Mouse (Mus musculus): ENCODE results near the gene Lbh. TPM values are rescaled to one million over a fixed set of nuclear protein-coding genes. Genes with fewer than 3 reads are reported as not detected.

Gene Lbh
- polyA plus RNA-seq, 1 experiment from 2014 or later, result 10.5 TPM

- H3K9me3 ChIP-seq (ENCODE audit: control insufficient read depth, low read length), result peaks cover 3% of the 10 kb centered on the region; the same call in 1 of the 2 replicates
- H3K4me3 ChIP-seq (ENCODE audit: low read length), result no peak overlapping the region
- H3K27ac ChIP-seq (ENCODE audit: low read depth, low read length), result no peak overlapping the region
- H3K36me3 ChIP-seq (ENCODE audit: control insufficient read depth, insufficient read depth, low read length), result peaks cover 45% of the 10 kb centered on the region
- ATAC-seq (ENCODE audit: low FRiP score, low TSS enrichment), result no peak
- H3K27me3 ChIP-seq (ENCODE audit: control insufficient read depth, insufficient read depth, low read length), result no peaks in the 10 kb centered on the region
- H3K9ac ChIP-seq (ENCODE audit: low read depth, low read length), result no peak overlapping the region
- H3K4me1 ChIP-seq (ENCODE audit: control insufficient read depth, insufficient read depth, low read length), result peaks cover 19% of the 10 kb centered on the region
- 72% methylated on average over 11 of the region's 11 CpGs for WGBS
- no peak overlapping the region for H3K4me2 ChIP-seq (replicated peaks; ENCODE audit: low read depth, low read length)
These were observed 20.1 kb downstream of the Lbh start for GRCm38 (mm10) chr17:72938026-72938795.

- no peak overlapping the region for H3K9ac ChIP-seq (ENCODE audit: low read depth, low read length)
- ATAC-seq (ENCODE audit: low FRiP score, low TSS enrichment), result no peak
- H3K27me3 ChIP-seq (ENCODE audit: control insufficient read depth, insufficient read depth, low read length), result no peaks in the 10 kb centered on the region
- peaks cover 39% of the 10 kb centered on the region for H3K36me3 ChIP-seq (ENCODE audit: control insufficient read depth, insufficient read depth, low read length)
- H3K4me3 ChIP-seq (ENCODE audit: low read length), result no peak overlapping the region
- H3K9me3 ChIP-seq (ENCODE audit: control insufficient read depth, low read length), result peaks cover 3% of the 10 kb centered on the region; the same call in 1 of the 2 replicates
- no peak overlapping the region for H3K4me2 ChIP-seq (replicated peaks; ENCODE audit: low read depth, low read length)
- no peak overlapping the region for H3K27ac ChIP-seq (ENCODE audit: low read depth, low read length)
- H3K4me1 ChIP-seq (ENCODE audit: control insufficient read depth, insufficient read depth, low read length), result peaks cover 14% of the 10 kb centered on the region
- WGBS, result 89% methylated on average over 15 of the region's 15 CpGs
These were observed 20.9 kb downstream of the Lbh start for GRCm38 (mm10) chr17:72938871-72939568.

GRCm38 (mm10) chr17:72939569-72939899 is 21.4 kb downstream of the Lbh start:
- no peak for ATAC-seq (ENCODE audit: low FRiP score, low TSS enrichment)
- Histone ChIP-seq H3K9me3 (ENCODE audit: control insufficient read depth, low read length) (peaks cover 3% of the 10 kb centered on the region; the same call in 1 of the 2 replicates), H3K27ac (ENCODE audit: low read depth, low read length) (no peak overlapping the region), H3K4me3 (ENCODE audit: low read length) (no peak overlapping the region), H3K36me3 (ENCODE audit: control insufficient read depth, insufficient read depth, low read length) (peaks cover 38% of the 10 kb centered on the region), H3K4me2 (replicated peaks; ENCODE audit: low read depth, low read length) (no peak overlapping the region), H3K4me1 (ENCODE audit: control insufficient read depth, insufficient read depth, low read length) (peaks cover 10% of the 10 kb centered on the region), H3K27me3 (ENCODE audit: control insufficient read depth, insufficient read depth, low read length) (no peaks in the 10 kb centered on the region), H3K9ac (ENCODE audit: low read depth, low read length) (no peak overlapping the region)
- WGBS, result 79% methylated on average over 6 of the region's 6 CpGs

- ATAC-seq (ENCODE audit: low FRiP score, low TSS enrichment), result no peak
- Histone ChIP-seq H3K36me3 (ENCODE audit: control insufficient read depth, insufficient read depth, low read length) (peaks cover 24% of the 10 kb centered on the region), H3K27me3 (ENCODE audit: control insufficient read depth, insufficient read depth, low read length) (no peaks in the 10 kb centered on the region), H3K4me1 (ENCODE audit: control insufficient read depth, insufficient read depth, low read length) (peaks cover 5% of the 10 kb centered on the region; the same call in 1 of the 2 replicates), H3K27ac (ENCODE audit: low read depth, low read length) (no peak overlapping the region), H3K9me3 (ENCODE audit: control insufficient read depth, low read length) (peaks cover 3% of the 10 kb centered on the region; the same call in 1 of the 2 replicates), H3K4me2 (replicated peaks; ENCODE audit: low read depth, low read length) (no peak overlapping the region), H3K4me3 (ENCODE audit: low read length) (no peak overlapping the region), H3K9ac (ENCODE audit: low read depth, low read length) (no peak overlapping the region)
- 81% methylated on average over 5 of the region's 5 CpGs for WGBS
These were observed 26.3 kb downstream of the Lbh start for GRCm38 (mm10) chr17:72944368-72944767.

GRCm38 (mm10) chr17:72947111-72947859 is 29.2 kb downstream of the Lbh start:
- Histone ChIP-seq H3K36me3 (ENCODE audit: control insufficient read depth, insufficient read depth, low read length) (peaks cover 3% of the 10 kb centered on the region; the same call in 1 of the 2 replicates), H3K9me3 (ENCODE audit: control insufficient read depth, low read length) (peaks cover 3% of the 10 kb centered on the region; the same call in 1 of the 2 replicates), H3K4me2 (replicated peaks; ENCODE audit: low read depth, low read length) (no peak overlapping the region), H3K4me3 (ENCODE audit: low read length) (no peak overlapping the region), H3K27ac (ENCODE audit: low read depth, low read length) (no peak overlapping the region), H3K9ac (ENCODE audit: low read depth, low read length) (no peak overlapping the region), H3K4me1 (ENCODE audit: control insufficient read depth, insufficient read depth, low read length) (peaks cover 5% of the 10 kb centered on the region; the same call in 1 of the 2 replicates), H3K27me3 (ENCODE audit: control insufficient read depth, insufficient read depth, low read length) (no peaks in the 10 kb centered on the region)
- WGBS, result 63% methylated on average over 6 of the region's 6 CpGs
- no peak for ATAC-seq (ENCODE audit: low FRiP score, low TSS enrichment)

GRCm38 (mm10) chr17:72948119-72948518 is 30.0 kb downstream of the Lbh start:
- Histone ChIP-seq H3K36me3 (ENCODE audit: control insufficient read depth, insufficient read depth, low read length) (no peaks in the 10 kb centered on the region), H3K9me3 (ENCODE audit: control insufficient read depth, low read length) (peaks cover 1% of the 10 kb centered on the region; the same call in 1 of the 2 replicates), H3K27ac (ENCODE audit: low read depth, low read length) (no peak overlapping the region), H3K4me3 (ENCODE audit: low read length) (no peak overlapping the region), H3K4me1 (ENCODE audit: control insufficient read depth, insufficient read depth, low read length) (peaks cover 5% of the 10 kb centered on the region; the same call in 1 of the 2 replicates), H3K27me3 (ENCODE audit: control insufficient read depth, insufficient read depth, low read length) (no peaks in the 10 kb centered on the region), H3K4me2 (replicated peaks; ENCODE audit: low read depth, low read length) (no peak overlapping the region), H3K9ac (ENCODE audit: low read depth, low read length) (no peak overlapping the region)
- 84% methylated on average over 9 of the region's 9 CpGs for whole genome bisulfite sequencing
- no peak for ATAC-seq (ENCODE audit: low FRiP score, low TSS enrichment)

- no peak overlapping the region for H3K27ac ChIP-seq (ENCODE audit: low read depth, low read length)
- no peak overlapping the region for H3K9ac ChIP-seq (ENCODE audit: low read depth, low read length)
- ATAC-seq (ENCODE audit: low FRiP score, low TSS enrichment), result no peak
- H3K4me2 ChIP-seq (replicated peaks; ENCODE audit: low read depth, low read length), result no peak overlapping the region
- no peak overlapping the region for H3K4me3 ChIP-seq (ENCODE audit: low read length)
- H3K4me1 ChIP-seq (ENCODE audit: control insufficient read depth, insufficient read depth, low read length), result peaks cover 5% of the 10 kb centered on the region; the same call in 1 of the 2 replicates
- no peaks in the 10 kb centered on the region for H3K9me3 ChIP-seq (ENCODE audit: control insufficient read depth, low read length)
- H3K36me3 ChIP-seq (ENCODE audit: control insufficient read depth, insufficient read depth, low read length), result no peaks in the 10 kb centered on the region
- WGBS, result 87% methylated on average over 7 of the region's 7 CpGs
- H3K27me3 ChIP-seq (ENCODE audit: control insufficient read depth, insufficient read depth, low read length), result no peaks in the 10 kb centered on the region
These were observed 31.2 kb downstream of the Lbh start for GRCm38 (mm10) chr17:72949247-72949701.

- no peak overlapping the region for H3K27ac ChIP-seq (ENCODE audit: low read depth, low read length)
- no peak for ATAC-seq (ENCODE audit: low FRiP score, low TSS enrichment)
- H3K4me3 ChIP-seq (ENCODE audit: low read length), result no peak overlapping the region
- H3K9ac ChIP-seq (ENCODE audit: low read depth, low read length), result no peak overlapping the region
- H3K9me3 ChIP-seq (ENCODE audit: control insufficient read depth, low read length), result no peaks in the 10 kb centered on the region
- no peaks in the 10 kb centered on the region for H3K27me3 ChIP-seq (ENCODE audit: control insufficient read depth, insufficient read depth, low read length)
- H3K4me2 ChIP-seq (replicated peaks; ENCODE audit: low read depth, low read length), result no peak overlapping the region
- 66% methylated on average over 6 of the region's 6 CpGs for WGBS
- H3K36me3 ChIP-seq (ENCODE audit: control insufficient read depth, insufficient read depth, low read length), result no peaks in the 10 kb centered on the region
- H3K4me1 ChIP-seq (ENCODE audit: control insufficient read depth, insufficient read depth, low read length), result peaks cover 5% of the 10 kb centered on the region; the same call in 1 of the 2 replicates
These were observed 33.2 kb downstream of the Lbh start for GRCm38 (mm10) chr17:72951331-72951730.
